In genomic region chr6:122686709-122687108, GRCm38 (mm10) we compare ENCODE assay signal across 20 mouse cellular contexts. TPM values are rescaled to one million over a fixed set of nuclear protein-coding genes. Genes with fewer than 3 reads are reported as not detected.
A peak's percentile ranks its signal among the peaks of the same experiment; 100 is the strongest.
DNase-seq lines count a peak whose midpoint lies in the region; TF ChIP-seq lines count a peak whose summit lies in the region.
"Had no signal": no experiment of that assay in that cellular context is flagged by ENCODE, and none has a peak within 500 bp of the region (broad histone marks: within the 10 kb centered on the region; RNA-seq: fewer than 3 reads in every experiment).

No protein-coding gene starts in this region.

- TF ChIP-seq CTCF in ES-Bruce4 (IDR thresholded peaks at IDR 0.05; ENCODE audit: low read depth, low read length), result no peak

- TF ChIP-seq EP300 in ES-Bruce4 (IDR thresholded peaks at IDR 0.05; ENCODE audit: insufficient read depth, low read depth, low read length), result no peak

- H3K27ac ChIP-seq in ES-Bruce4 (ENCODE audit: insufficient read depth, low read length), result no peak overlapping the region
- H3K27ac ChIP-seq: embryonic facial prominence, embryonic 10.5 days; embryonic facial prominence, embryonic 12.5 days; forebrain, embryonic 13.5 days; forebrain, embryonic 15.5 days had no signal

- no peak overlapping the region for H3K9ac ChIP-seq in ES-Bruce4 (ENCODE audit: low read depth, poor library complexity, severe bottlenecking)
- H3K9ac ChIP-seq: embryonic facial prominence, embryonic 12.5 days; forebrain, embryonic 13.5 days; forebrain, embryonic 15.5 days; forebrain, postnatal 0 days had no signal

- no peaks in the 10 kb centered on the region for H3K27me3 ChIP-seq in ES-Bruce4 (ENCODE audit: control insufficient read depth, insufficient read depth, low read length, poor library complexity, severe bottlenecking)
- H3K27me3 ChIP-seq: embryonic facial prominence, embryonic 12.5 days; forebrain, embryonic 13.5 days; forebrain, embryonic 15.5 days; Patski had no signal

- peak; percentile 43 for DNase-seq in R1 (ENCODE audit: low read depth, low spot score)
- DNase-seq in lung, postnatal 10 days, result no peak
- no peak for DNase-seq in embryo, embryonic 11 days
- no peak for DNase-seq in frontal cortex, postnatal 25 days (ENCODE audit: low spot score in 2 of 2)
- DNase-seq: adrenal gland, adult 8-10 months; adrenal gland, postnatal 14 days; adrenal gland, postnatal 36 days; cerebellum, adult 11-12 months; cerebellum, adult 2 months; cerebellum, adult 9-11 months; cerebellum, postnatal 14 days; cerebellum, postnatal 36 days; forebrain, postnatal 0 days had no signal

- peaks cover 6% of the 10 kb centered on the region for H3K4me1 ChIP-seq in ES-Bruce4 (ENCODE audit: control insufficient read depth, insufficient read depth, low read length)
- H3K4me1 ChIP-seq: embryonic facial prominence, embryonic 10.5 days; embryonic facial prominence, embryonic 12.5 days; forebrain, embryonic 13.5 days; forebrain, embryonic 15.5 days had no signal

- no peak for TF ChIP-seq POLR2A in ES-Bruce4 (IDR thresholded peaks at IDR 0.05; ENCODE audit: insufficient read depth, low read length)

- H3K36me3 ChIP-seq in ES-Bruce4 (ENCODE audit: control insufficient read depth, insufficient read depth, low read length, poor library complexity, severe bottlenecking), result no peaks in the 10 kb centered on the region
- H3K36me3 ChIP-seq: embryonic facial prominence, embryonic 10.5 days; embryonic facial prominence, embryonic 12.5 days; forebrain, embryonic 15.5 days; G1E had no signal

- peak overlapping the region; percentile 8; the same call in 1 of the 2 replicates for H3K4me3 ChIP-seq in ES-Bruce4 (ENCODE audit: low read depth, low read length)
- H3K4me3 ChIP-seq: embryonic facial prominence, embryonic 10.5 days; embryonic facial prominence, embryonic 12.5 days; forebrain, embryonic 13.5 days; forebrain, embryonic 15.5 days had no signal

- no peaks in the 10 kb centered on the region for H3K9me3 ChIP-seq in ES-Bruce4 (replicated peaks; ENCODE audit: control insufficient read depth, insufficient read depth, low read length, poor library complexity, severe bottlenecking)
- H3K9me3 ChIP-seq: embryonic facial prominence, embryonic 10.5 days; embryonic facial prominence, embryonic 12.5 days; forebrain, embryonic 13.5 days; forebrain, embryonic 15.5 days; G1E had no signal

RNA-seq across cellular contexts. Expression of gene Nanog, which starts 20.6 kb away (rescaled TPM):
- polyA plus RNA-seq in ES-Bruce4 (2011; ENCODE audit: insufficient read depth, insufficient read length, low read depth, missing spikeins), result 610 and 613 TPM in 2 replicates
- polyA plus RNA-seq: embryonic facial prominence, embryonic 10.5 days; G1E had no signal
